Mouse (Mus musculus) cerebellum, adult 9-11 months (tissue): ENCODE results near the gene Fyb.
A peak's percentile ranks its signal among the peaks of the same experiment; 100 is the strongest.

ENCODE experiments used
- DNase-seq: peaks from one replicate; pipeline ENCODE4 v3.0.0; 2022

Gene Fyb

DNA sequence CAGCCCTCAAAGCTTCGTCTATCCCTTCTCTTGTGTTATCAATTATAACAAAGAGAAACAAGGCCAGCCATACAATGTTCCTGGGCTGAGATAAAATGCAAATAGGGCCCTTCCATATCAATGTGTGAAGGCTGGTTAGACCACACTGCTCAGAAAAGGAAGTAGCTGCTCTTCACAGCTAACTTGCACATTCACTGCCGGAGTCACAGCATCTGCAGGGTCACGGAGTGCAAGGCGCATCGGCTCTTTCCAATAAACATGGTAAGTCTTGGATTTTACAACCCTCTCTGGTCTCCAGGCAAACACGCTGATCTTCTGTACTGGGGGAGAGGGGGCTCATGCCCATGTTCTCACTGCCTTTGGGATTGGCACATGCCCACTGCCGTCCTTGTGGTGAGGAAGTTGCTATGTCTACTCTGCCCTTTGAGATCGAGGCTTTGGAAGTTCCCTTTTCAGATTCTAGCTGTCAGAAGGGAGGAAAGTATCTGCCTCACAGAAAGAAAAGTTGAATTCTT, at the start of gene Fyb:
Gene Fyb, plus strand, starts transcription at position 201 of the 515 bp plus-strand sequence.
- no peak for DNase-seq

DNA sequence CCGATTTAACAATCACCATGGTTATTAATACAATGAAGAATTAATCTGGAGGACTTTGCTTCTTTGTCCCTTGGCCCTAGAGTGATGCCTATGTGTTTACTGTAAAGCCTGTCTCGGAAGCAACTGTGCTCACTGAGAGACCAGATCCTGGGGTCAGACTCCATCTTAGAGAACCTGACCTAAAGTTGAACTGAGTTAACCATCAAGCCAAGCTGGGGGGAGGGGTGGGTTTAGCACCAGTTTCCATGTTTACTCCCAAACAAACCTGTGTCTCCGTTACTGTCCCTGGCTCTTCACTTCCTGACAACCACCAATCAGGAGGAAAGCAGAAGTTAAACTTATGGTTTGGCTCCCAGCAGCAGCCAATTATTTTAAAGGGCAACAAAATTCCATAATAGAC, 39.1 kb upstream of the Fyb start:
- no peak for DNase-seq

DNA sequence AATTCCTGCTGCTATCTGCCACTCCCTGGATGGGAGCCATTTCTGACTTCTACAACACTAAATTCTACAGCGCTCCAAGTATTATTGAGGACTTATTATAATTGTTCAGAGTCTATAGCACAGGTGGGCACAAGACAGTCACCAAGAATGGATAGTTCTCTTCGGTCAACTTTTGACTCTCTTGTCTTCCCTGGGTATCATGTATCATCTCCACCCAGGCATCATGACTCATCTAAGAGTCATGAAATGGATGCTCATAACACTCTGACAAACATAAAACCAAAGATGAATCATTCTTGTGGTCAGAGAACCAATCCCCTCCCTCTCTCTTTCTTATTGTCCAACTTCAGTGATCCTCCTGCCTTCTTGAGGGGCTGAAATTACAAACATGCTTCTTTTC, 30.3 kb upstream of the Fyb start:
- no peak for DNase-seq

DNA sequence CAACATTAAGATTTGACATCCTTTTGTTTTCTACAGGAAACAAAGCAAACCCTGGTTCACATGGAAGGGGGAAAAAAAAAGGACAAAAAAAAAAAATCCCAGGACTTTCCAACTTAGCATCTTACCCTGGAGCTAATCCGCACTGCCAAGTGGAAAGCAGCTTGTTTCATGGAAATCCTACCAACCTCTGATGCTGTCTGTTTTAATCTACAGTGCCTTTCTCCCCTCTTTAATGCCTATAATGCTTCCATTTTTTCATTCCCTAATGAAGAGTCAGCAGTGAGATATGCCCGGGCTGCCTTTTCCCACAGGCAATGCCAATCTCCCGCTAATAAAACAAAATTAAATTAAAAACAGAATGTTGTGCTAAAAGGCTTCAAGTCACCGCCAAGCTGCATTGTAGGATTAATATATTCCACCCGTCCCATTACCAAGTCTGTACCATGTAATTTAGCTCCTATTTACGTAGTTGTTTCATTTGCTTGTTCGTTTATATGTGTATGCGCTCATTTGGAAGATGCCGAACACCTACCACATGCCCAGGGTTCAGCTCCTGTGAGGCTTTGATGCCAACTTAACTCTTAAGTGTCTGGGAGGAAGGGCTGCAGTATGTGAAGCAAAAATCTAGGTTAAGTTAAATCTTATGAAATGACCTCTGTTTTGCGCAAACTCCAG, 24.1 kb upstream of the Fyb start:
- DNase-seq: no peak

DNA sequence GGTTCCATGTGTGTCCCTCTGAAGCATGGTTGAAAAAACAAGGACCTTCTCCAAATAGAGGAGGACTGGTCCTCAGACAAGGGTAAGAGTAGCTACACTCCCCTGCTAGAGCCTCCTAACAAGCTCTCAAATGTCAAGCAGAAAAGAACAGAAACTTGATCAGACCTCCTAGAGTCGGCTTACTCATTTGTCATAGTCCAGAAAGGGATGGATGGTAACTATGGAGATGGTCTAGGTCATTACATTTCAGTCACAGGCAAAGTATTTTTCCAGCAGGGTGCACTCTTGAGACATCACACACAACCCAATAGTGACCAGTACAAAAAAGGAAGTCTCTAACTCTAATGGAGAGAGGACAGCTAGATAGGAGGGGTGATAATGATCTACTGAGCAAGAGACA, 21.9 kb upstream of the Fyb start:
- DNase-seq: no peak

DNA sequence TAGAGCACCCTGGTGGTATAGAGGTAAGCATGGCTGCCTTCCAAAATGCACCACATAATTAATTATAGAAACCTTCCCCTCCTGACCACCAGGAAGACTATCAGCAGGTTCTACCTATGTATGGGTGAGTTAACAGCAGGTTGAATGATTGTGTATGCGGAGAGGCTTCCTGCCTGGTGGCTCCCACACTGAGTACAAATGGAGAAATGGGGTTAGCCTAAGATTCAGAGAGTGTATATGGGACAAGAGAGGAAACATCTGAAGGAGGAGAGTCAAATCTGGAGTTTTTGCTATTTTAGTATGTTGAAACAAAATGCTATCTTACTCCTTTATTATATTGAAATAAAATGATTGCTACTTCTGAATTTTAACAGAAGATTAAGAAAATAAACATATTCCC, 5.1 kb upstream of the Fyb start:
- DNase-seq: no peak

DNA sequence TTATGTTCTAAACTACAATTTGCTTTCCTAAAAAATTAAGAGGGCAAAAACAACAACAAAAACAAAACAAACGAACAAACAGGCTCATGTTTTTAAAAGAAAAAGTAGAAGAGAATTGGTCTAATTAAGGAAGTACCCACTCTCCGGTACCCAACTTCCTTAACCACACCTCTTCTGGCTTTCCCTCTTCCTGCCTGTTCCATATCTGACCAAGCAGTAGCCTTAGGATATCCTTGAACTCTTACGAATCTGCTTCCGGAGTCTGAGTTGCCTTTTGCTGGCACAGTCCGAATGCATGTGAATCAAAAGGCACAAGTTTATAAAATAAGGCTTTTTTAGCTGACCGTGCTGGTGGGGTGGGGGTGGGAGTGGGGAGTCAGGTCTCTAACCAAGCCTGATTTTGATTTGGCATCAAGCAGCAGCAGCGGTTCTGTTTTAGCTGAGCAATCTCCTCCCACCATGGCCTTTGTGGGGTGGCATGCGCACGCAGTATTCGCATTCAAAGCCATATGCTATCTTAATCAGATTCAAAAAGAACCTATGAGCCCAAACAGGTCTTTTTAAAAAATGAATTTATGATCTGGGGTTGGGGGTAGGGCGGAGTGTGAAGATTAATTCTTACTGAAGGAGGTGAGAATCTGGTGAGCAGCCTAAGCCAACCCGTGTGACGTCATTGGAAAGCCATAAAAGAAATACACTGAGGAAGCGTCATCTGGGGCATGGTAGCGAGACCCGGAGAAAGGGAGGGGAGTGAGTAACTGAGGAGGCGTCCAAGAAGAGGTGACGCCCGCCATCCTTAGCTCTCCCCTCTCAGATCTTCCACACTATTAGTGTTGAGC, 3.0 kb upstream of the Fyb start:
- no peak for DNase-seq

DNA sequence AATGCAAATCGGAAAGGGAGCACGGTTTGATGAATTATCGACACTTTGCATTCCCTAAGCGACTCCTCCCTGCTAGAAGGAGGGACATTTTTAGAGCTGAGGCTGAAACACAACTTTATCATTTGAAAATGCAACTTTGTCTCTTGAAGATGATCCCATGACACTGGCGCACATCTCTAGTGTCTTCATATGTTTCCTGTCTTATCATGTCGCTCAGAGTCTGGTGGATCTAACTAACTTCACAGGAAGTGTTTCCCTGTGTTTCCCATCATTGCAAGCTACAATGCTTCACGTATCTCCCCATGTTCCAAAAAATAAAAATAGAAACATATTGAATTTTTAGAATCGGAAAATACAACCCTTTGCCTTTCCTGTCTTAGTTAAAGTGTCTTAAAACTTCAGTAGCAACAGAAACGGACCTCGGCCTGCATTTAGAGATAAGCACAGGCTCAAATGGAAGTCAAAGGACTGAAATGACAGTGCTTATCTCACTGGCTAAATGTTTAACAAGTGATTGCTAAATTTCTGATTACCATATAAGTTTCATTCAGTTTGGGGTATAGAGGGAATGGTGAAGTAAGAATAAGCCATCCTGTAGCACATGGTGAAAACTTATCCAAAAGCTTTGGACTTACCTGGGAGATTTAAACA, 2.0 kb upstream of the Fyb start:
- no peak for DNase-seq

DNA sequence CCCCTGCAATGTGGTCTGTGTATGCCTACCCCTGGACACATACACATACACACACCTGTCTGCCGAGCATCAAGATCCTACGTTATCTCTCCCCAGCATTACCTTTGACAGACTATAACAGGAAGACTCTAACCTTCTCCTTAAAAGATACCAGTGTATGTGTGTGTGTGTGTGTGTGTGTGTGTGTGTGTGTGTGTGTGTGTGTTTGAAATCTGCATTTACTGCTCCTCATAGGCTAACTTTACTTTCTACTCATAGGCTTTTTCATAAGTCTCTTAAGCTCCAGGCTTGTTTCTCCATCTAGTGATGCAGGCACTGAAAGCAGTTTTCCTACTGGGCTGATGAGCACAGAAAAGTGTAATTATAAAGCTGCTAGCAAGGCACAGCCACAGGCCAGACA, 2.1 kb downstream of the Fyb start:
- no peak for DNase-seq

DNA sequence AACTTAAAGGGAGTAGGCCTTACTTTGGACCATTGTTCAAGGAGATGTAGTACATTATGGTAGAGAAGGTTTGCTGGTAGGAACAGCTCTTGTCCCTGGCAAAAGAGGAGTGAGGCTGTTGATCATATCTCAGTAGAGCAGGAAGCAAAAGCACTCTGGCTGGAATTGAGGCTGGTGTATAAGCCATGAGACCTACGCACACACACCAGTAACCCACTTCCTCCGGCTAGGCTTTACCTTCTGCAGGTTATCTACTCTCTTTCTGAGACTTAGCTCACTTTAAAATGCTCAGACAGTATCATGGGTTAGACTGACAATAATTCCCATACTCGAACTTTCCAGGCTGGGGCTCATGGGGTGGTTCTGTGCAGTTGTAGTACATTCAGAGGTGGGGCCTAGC, 2.7 kb downstream of the Fyb start:
- no peak for DNase-seq

DNA sequence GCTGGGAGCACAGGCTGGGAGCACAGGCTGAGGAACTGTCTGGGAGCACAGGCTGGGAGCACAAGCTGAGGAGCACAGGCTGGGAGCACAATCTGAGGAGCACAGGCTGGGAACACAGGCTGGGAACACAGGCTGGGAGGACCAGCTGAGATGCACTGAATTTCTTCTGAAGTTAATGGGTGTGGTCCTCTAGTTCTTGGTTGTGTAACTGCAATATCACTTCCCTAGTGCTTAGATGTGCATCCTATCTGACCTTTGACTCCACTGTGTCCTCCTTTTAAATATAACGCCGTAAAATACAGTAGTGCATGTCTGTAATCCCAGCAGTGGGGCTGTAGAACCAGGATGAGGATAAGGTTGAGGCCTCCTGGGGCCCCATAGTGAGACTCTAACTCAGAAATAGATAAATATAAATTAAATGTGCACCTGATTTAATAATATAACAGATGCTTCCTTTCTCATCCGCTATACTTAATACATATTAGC, 11.2 kb downstream of the Fyb start:
- DNase-seq: no peak

DNA sequence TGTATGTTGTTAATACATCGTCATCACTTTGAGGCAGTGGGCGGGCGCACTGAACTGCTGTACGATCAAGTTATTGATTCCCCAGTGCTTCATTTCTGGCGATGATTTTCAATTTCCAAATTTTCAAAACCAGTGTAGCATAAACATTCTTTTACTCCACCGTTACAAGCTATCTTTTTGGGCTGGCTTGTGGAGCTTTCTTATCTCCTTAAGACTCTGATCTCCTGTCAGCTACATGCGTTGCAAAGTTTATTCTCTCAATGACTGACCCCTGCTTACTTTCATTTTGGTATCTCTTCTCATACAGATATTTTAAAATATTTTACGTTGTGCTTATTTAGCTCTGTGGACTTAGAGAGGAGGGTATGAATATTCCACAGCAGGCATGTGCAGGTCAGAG, 11.9 kb downstream of the Fyb start:
- DNase-seq: no peak

DNA sequence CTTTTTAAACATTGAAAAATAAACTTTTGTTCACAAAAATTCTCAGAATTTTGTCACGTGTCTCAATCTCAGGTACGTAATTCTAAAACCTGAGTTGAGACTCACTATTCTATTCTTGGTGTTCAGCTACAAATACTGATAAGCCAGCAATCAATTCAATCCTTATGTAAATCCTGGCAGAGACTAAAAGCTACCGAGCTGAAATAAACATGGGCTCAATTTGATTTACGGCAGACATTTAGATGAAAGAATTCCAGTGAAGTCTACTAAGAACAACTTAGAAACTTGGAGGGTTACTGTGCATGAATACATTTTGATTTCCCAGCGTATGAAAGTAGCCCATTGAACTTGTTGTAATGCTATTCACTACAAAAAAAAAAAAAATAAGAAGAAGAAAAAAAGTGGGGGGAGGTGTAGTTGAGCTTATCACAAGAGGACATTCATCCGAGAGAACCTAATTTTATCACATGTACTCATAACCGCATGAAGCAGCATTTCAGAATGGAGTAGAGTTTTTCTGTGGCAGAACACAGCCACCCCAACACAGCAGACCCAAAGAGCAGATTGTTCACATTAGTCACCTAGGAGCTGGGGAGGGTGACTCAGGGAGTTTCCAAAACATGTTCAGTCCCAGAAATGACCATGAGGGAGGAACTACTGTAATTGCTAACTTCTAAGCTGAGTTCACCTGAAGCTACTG, 17.1 kb downstream of the Fyb start:
- DNase-seq: no peak

DNA sequence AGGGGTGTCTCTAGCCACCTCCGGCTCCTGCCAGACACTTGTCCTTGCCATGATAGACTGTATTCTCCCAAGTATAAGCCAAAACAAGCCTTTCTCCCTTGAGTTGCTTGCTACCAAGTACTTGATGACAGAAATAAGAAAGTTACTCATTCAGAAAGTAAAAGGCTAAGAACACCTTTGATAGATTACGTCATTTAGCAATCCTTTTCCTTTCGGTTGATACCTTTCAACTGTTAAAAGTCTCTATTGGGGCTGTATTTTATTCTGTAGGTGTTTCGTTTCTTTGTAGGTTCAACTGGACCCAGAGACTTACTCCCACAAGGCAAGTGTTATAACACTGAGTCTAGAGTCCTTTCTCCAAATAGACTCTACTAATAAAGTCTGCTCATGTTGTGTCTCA, 26.3 kb downstream of the Fyb start:
- no peak for DNase-seq

DNA sequence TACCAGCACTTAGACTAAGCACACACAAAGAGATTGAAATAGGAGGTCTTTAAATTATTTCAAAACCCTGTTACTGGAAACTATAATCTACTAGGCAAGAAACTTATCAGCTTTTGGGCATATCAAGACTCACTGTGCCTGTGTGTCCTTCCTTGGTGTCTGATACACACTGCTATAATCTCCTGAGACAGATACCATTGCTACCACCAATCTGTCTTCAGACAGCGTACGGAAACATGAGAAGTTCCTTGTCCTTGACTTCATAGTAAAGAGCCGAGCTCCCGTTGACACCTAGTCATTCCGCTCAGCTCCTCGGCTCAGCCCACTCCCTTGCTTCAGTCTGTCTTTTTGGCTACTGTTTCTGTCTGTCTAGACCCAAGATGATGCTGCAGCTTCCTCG, 29.2 kb downstream of the Fyb start:
- no peak for DNase-seq

DNA sequence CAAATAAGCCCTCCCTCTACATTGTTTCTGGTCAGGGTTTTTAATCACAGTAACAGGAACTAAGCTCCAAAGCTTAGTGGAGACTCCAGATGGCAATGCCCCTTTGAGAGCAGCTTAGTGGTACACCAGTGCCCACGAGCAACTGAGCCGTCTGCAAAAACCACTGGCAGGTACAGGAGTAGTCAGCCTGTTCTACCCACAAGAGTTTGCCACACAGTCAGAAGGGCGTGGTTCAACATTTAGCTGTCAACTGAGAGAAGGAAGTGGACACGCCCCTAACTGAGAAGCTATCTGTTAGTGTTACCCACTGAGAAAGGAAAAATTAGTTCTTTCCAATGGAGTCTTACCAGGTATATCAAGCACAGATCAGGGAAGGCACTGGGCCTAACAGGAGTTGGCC, 32.1 kb downstream of the Fyb start:
- no peak for DNase-seq

DNA sequence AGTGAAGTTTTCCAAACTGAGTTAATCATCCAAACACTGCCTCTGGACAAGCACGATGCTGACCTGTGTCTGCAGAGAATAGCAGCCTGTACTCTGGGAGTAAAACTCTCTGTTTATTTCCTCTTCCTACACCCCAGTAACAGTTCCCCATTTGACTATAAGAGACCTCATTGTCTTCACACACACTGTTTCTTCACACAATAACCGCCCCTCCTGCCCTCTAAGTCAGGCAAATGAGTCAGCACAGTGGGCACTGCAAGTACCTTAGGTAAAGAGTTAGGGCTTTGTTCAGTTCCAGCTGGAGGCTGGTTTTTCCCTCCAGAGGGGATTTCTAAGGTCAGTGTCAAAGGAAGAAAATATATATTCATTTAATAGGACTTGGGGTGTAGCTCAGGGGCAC, 32.9 kb downstream of the Fyb start:
- DNase-seq: peak; percentile 6

DNA sequence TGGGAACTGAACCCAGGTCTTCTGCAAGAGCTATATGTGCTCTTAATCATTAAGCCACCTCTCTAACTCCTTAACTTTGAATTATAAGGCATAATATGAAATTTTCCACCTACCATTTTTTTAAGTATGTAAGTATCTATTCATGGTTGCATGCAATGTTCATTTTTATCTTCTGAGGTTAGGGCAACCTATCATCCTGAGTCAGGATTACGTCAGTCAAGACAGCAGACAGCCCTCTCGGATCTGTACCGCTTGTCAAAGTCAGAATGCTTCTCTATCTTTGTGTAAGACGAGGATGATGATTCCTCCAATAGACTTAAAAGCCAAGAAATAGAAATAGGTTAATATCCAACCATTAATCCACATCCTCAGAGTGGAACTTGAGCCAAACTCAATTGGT, 33.6 kb downstream of the Fyb start:
- DNase-seq: no peak

DNA sequence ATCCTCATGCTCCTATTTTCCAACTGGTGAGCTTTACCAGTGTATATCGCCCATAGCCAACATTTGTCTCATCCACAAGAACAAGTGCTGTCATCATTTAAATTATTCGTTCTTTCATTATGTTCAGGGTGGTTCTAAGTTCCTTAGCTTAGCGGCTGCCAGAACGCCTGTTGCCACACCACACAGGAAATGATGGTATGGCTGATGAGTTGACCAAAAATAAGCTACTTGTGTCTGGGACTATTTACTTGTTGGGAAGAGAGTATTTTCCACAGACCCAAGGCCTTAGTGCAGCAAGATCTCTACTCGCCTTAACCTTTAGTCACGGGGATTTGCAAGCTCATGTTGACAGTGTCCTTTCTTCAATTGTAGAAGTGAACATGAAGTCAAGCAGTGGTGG, 34.3 kb downstream of the Fyb start:
- DNase-seq: no peak

DNA sequence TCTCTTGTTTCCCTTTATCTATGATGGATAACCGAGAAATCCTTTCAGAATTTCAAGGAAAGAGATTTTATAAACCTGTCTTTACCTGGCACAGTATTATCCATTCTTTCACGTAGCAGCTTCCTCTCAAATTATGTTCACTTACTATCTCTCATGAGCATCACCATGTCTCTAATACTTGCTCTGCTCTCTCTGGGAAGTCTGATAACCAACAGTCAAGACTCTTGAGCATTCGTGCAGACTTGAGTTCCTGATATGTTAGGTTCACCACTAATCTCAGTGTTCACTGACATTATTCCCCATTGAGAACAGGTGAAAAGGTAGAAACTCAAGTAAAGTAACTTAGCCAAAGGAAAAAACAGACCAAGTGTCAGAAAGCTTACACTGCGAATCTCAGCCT, 34.9 kb downstream of the Fyb start:
- DNase-seq: no peak

DNA sequence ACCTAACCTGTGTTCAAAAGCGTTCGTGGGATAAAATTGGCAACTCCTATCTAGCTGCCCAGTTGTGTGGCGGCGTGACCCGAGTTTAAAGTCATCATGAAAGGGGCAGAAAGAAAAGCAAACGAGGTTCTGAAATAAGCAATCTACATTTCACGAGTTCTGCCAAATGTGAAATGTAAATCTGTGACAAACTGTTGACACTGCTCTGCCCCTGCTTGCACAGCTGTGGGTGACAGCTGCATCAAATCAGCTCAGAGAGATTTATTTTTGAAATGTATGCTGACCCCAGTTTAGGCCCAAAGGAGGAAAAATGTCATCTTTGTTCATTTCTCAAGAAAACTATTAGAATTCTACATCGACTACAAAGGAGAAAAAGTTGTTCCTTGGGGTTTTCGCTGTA, 36.5 kb downstream of the Fyb start:
- no peak for DNase-seq

DNA sequence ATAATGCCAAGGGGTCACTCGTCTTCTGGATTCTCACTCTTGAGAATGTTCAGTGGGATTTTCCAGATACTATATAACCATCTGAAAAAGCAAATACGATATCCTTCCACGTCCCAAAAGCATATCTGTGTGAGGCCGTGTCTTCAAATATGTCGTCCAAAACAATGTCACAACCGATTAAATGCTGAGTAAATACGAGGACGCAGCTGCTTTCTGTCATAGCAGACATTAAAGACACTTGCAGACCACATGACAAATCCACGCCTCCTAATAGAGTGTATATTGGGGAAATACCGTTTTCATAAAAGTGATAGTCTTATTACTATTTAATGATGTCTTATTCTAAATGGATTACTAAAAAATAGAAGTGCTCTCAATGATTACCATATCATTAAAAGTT, 38.0 kb downstream of the Fyb start:
- DNase-seq: no peak

DNA sequence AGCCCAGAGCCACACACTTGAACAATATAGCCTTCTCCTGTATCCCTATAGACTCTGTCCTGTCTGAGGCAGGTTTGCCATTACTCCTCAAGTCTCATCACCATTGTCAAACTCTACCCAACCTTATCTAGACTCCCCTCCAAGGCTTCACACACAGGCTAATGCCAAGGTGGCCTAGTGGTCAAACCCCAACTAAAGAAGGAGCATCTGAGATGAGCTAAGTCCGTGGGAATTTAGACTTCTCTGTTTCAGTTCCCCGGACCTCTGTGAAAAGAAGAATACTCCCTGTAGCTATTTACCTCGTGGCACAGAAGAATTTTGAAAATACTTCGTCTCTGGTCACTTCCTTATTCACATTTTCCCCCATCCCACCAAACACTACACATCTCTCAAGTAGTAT, 39.5 kb downstream of the Fyb start:
- DNase-seq: no peak
